Mouse (Mus musculus) stomach, embryonic 16.5 days (tissue): ENCODE results near the gene Mical2. TPM values are rescaled to one million over a fixed set of nuclear protein-coding genes. Genes with fewer than 3 reads are reported as not detected.

Experiments used
- ATAC-seq: fragments of 200-750 bp; cut with Nextera tagmentation; 2 replicates; pipeline ENCODE4 v1.8.0; 2017; ENCODE audit warnings: moderate number of reproducible peaks, moderate TSS enrichment; ENCODE audit not compliant: insufficient read depth, low FRiP score
- H3K27ac ChIP-seq: fragments of 300-500 bp; sonication (generic); 2 replicates; pipeline ENCODE4 v1.5.1; 2014; ENCODE audit warnings: low read length
- H3K27me3 ChIP-seq: fragments of 300-500 bp; sonication (generic); 2 replicates; pipeline ENCODE4 v1.6.1; 2014; ENCODE audit warnings: low read length, control low read depth, mixed read lengths; ENCODE audit not compliant: control insufficient read depth, insufficient read depth
- H3K36me3 ChIP-seq: fragments of 300-500 bp; sonication (generic); 2 replicates; pipeline ENCODE4 v1.6.1; 2014; ENCODE audit warnings: low read length; ENCODE audit not compliant: control insufficient read depth, insufficient read depth
- H3K4me1 ChIP-seq: fragments of 300-500 bp; sonication (generic); 2 replicates; pipeline ENCODE4 v1.6.1; 2014; ENCODE audit warnings: low read length, control low read depth, mixed read lengths; ENCODE audit not compliant: control insufficient read depth, insufficient read depth
- H3K4me2 ChIP-seq: fragments of 300-500 bp; sonication (generic); 2 replicates; pipeline ENCODE4 v1.6.1; 2014; ENCODE audit warnings: low read depth, low read length, mixed read lengths
- H3K4me3 ChIP-seq: fragments of 300-500 bp; sonication (generic); replicated peaks from 2 replicates; pipeline ENCODE4 v1.5.1; 2014; ENCODE audit warnings: mild to moderate bottlenecking, low read length
- H3K9ac ChIP-seq: fragments of 300-500 bp; sonication (generic); 2 replicates; pipeline ENCODE4 v1.6.1; 2014; ENCODE audit warnings: low read length
- H3K9me3 ChIP-seq: fragments of 300-500 bp; sonication (generic); replicated peaks from 2 replicates; pipeline ENCODE4 v1.6.1; 2016; ENCODE audit warnings: low read length, control low read depth; ENCODE audit not compliant: control insufficient read depth
- WGBS: fragments of 180-500 bp; shearing (Covaris S2); extraction: QIAGEN DNeasy Blood & Tissue Kit; methylation state at CpG from one replicate; pipeline ENCODE4 v1.1.7; 2014; 5-methylcytosine and 5-hydroxymethylcytosine counted together
- polyA plus RNA-seq: library from polyadenylated mRNA; unstranded; fragments of >200 nt; fragmentation: Nextera tagmentation; extraction: Ambion mirVana; gene quantifications from 2 replicates; pipeline ENCODE4 v1.2.1, GENCODE M21; 2015

Gene Mical2
- 13.2 and 15.5 TPM in 2 replicates for polyA plus RNA-seq

DNA sequence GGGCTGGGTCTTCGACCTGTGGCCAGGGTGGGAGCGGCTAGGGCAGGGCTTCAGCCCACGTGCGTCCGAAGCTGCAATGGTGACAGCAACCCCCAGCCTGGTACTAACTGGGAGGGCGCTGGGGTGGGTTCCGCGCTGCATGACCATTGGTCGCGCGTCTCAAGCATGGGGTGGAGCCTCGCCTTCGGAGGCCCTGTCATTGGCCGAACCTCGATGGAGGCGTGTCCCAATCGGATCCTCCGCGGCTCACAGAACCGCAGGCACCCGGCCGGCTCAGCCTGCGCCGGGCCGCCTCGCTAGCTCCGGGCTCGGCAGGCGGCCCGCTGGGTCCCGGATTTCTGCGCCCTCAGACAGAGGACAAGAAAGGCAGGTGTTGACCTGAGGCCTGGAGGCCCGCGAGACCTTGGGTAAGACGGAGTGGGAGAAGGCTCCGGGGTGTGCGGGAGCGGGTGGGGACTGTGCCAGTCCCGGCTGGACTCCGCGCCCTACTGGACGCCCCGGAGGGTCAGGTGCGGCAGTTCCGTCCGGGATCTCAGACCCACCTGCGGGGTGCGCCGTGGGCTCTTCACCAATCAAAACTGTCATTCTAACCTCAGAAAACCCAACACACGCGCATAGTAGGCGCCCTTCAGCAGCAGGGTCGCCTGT lies at the start of gene Mical2:
Mical2 (plus strand) TSS at position 242 of the 648 bp plus-strand sequence.
- peak within 1 kb of the TSS; percentile 44 for H3K27ac ChIP-seq
- under 1% methylated on average over 53 of the region's 53 CpGs for WGBS

DNA sequence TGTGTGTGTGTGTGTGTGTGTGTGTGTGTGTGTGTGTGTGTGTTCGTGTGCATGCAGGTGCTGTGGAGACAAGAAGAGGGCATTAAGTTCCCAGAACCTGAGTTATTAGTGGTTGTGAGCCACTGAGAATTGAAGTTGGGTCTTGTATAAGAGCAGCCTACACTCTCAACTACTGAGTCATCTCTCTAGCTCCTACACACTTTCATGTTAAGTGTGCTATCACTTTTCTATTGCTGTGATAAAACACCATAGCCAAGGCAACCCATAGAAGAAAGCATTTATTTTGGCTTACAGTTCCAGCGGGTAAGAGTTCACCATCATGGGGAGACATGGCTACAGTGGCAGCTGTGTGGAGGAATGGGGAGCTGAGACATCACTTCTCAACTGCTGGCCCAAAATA lies 49.0 kb upstream of the Mical2 start:
- Histone ChIP-seq H3K9ac (no peak overlapping the region), H3K9me3 (0 out of 2 replicates have a peak, but pooled peaks cover 3% of the 10 kb centered on the region), H3K4me3 (no peak overlapping the region), H3K4me2 (no peak overlapping the region), H3K36me3 (no peaks in the 10 kb centered on the region), H3K27ac (no peak overlapping the region), H3K27me3 (no peaks in the 10 kb centered on the region), H3K4me1 (peaks cover 8% of the 10 kb centered on the region; the same call in 1 of the 2 replicates)
- 90% methylated on average over 2 of the region's 2 CpGs for WGBS
- no peak for ATAC-seq

More for the DNA sequence above, at the start of gene Mical2:
- ATAC-seq, result peak; percentile 96
- Histone ChIP-seq H3K9ac (peak within 1 kb of the TSS; percentile 79), H3K4me3 (peak within 1 kb of the TSS; percentile 72), H3K4me2 (peak within 1 kb of the TSS; percentile 69), H3K4me1 (peaks cover 13% of the 10 kb centered on the region; the same call in 1 of the 2 replicates), H3K9me3 (no peaks in the 10 kb centered on the region), H3K36me3 (no peaks in the 10 kb centered on the region), H3K27me3 (0 out of 2 replicates have a peak, but pooled peaks cover 5% of the 10 kb centered on the region)

DNA sequence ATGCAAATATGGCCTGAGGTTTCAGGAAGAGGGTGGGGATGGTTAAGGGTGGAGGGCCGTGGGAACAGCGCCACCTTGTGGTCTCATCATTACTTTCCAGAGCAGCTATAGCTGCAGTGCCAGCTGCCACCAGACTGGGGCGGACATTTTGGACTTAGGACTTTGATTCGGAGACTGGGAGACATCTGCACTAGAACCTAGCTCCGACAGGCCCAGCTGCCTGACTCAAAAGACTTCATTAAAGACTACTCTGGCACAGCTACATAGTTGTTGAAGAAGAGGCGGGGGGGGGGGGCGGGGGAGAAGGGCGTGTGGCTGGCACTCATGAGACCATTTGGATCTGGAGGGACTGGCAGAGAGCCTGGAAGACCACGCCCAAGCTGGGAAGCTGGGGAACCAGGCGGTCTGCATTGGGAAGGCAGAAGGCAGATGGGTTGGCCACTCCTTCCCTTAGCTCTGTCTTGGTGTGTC lies 45.4 kb upstream of the Mical2 start:
- Histone ChIP-seq H3K4me1 (peaks cover 8% of the 10 kb centered on the region; the same call in 1 of the 2 replicates), H3K4me3 (0 out of 2 replicates have a peak overlapping the region, but pooled peaks have one; percentile 5), H3K4me2 (peak overlapping the region; percentile 40; the same call in 1 of the 2 replicates), H3K27ac (0 out of 2 replicates have a peak overlapping the region, but pooled peaks have one; percentile 44), H3K9me3 (0 out of 2 replicates have a peak, but pooled peaks cover 3% of the 10 kb centered on the region), H3K36me3 (no peaks in the 10 kb centered on the region), H3K9ac (no peak overlapping the region), H3K27me3 (no peaks in the 10 kb centered on the region)
- ATAC-seq, result peak; percentile 76; the same call in 1 of the 2 replicates
- 12% methylated on average over 7 of the region's 10 CpGs for WGBS

DNA sequence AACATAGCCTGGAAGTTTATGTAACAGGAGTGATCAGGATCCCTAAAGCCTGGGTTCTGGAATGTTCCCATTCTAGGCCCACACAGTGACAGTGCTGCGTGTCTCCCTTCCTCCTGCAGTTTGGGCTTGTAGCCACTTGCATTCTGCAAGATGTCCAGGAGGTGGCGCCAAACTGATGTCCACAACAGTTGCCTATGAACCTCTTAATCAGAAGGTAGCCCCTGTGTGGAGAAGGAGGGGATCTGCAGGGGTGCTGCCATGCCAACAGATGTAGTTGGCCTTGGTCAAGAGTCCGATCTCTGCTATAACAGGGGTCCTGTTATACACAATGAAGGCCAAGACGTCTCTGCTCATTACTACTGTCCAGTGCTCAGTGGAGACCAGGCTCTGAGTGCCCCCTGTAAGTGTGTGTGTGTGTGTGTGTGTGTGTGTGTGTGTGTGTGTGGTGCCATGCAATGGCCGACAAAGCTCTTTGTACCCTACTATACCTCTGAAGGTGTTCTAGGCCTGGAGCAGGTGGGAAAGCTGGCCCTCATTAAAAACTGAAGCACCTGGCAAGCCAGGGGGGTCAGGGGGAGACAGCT lies 42.3 kb upstream of the Mical2 start:
- no peak for ATAC-seq

DNA sequence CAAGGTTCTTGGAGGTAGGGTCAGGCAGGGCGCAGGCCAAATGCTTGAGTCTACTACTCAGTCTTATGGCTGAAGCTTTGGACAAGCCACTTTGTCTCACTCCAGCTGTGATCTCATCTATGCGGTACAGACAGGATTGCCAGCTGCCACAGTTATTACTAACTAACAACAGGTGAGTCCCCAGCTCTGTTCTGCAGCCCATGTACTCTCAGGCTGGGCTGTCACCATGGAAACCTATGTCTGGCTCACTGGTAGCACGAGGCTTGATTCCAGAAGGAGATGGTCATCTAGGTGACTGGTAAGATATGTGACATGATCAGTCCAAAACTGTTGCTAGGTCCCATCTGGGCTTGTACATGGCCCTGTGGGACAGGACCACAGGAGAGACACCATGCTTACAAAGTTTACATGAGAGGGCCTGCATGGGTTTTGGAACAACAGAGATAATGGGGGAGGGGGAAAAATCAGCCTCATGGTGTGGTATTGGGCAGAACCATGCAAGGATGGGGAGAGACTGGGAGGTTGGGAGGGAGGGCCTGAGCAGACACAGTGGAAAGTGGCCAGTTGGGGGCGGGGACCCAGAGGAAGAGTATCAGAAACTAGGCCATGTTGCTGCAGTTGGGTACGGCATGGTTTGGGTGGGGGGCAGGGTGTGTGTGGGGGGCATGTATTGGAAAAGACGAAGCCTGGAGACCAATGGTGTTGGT lies 41.0 kb upstream of the Mical2 start:
- Histone ChIP-seq H3K4me3 (no peak overlapping the region), H3K9ac (no peak overlapping the region), H3K27ac (no peak overlapping the region), H3K36me3 (no peaks in the 10 kb centered on the region), H3K4me1 (peaks cover 27% of the 10 kb centered on the region), H3K4me2 (no peak overlapping the region), H3K27me3 (no peaks in the 10 kb centered on the region), H3K9me3 (no peaks in the 10 kb centered on the region)
- no peak for ATAC-seq
- WGBS, result 76% methylated on average over 6 of the region's 6 CpGs

More for the DNA sequence above, 42.3 kb upstream of the Mical2 start:
- whole genome bisulfite sequencing, result 31% methylated on average over 5 of the region's 5 CpGs
- Histone ChIP-seq H3K9me3 (no peaks in the 10 kb centered on the region), H3K27ac (no peak overlapping the region), H3K4me1 (peaks cover 20% of the 10 kb centered on the region), H3K4me3 (no peak overlapping the region), H3K4me2 (no peak overlapping the region), H3K9ac (peak overlapping the region; percentile 42; the same call in 1 of the 2 replicates), H3K27me3 (no peaks in the 10 kb centered on the region), H3K36me3 (no peaks in the 10 kb centered on the region)

DNA sequence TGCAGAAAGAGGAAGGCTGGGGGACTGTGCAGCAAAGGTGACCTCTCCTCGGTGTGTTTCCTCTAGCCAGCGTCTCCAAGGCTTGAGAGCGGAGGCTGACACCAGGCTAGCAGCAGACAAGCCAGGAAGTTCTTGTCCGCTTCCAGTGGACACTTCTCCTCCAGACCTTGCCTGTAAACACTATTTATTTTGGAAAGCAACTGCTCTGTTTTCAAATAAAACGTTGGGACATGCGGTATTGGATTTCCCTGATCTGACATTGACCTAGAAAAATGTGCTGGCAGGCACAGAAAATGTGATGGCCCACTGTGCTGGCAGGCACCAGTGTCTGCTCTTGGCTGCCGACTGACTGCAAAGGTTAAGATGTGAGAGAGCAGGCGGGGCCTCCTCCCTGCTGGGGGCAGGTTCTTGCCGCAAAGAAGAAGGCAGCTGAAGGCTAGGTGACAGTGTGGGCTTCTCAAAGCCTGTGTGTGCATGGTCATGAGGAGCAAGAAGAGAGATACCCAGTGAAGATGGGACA lies 40.4 kb upstream of the Mical2 start:
- H3K27me3 ChIP-seq, result no peaks in the 10 kb centered on the region
- no peaks in the 10 kb centered on the region for H3K9me3 ChIP-seq
- no peaks in the 10 kb centered on the region for H3K36me3 ChIP-seq
- H3K4me3 ChIP-seq, result no peak overlapping the region
- H3K4me2 ChIP-seq, result no peak overlapping the region
- ATAC-seq, result no peak
- H3K27ac ChIP-seq, result no peak overlapping the region
- 58% methylated on average over 9 of the region's 9 CpGs for WGBS
- H3K9ac ChIP-seq, result no peak overlapping the region
- H3K4me1 ChIP-seq, result peaks cover 24% of the 10 kb centered on the region

DNA sequence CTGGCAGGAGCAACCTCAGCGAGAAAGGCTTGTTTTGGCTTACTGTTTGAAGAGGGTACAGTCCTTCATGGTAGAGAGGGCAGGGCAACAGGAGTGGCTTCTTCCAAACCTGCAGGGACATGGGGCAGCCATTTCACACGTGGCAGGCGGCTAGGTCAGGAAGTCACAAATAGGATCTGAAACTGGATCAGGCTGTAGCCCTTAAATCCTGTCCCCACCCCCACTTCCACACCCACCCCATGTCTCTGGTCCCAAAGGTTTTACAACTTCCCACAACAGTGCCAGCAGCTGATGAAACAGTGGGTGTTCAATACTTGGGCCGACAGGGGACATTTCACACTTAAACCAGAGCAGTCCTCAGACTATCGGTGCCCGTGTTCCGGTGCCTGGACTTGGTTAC lies 38.8 kb upstream of the Mical2 start:
- Histone ChIP-seq H3K9ac (no peak overlapping the region), H3K4me2 (no peak overlapping the region), H3K9me3 (no peaks in the 10 kb centered on the region), H3K36me3 (no peaks in the 10 kb centered on the region), H3K4me1 (peaks cover 19% of the 10 kb centered on the region), H3K27me3 (no peaks in the 10 kb centered on the region), H3K27ac (no peak overlapping the region), H3K4me3 (no peak overlapping the region)
- no peak for ATAC-seq
- 89% methylated on average over 7 of the region's 7 CpGs for WGBS

DNA sequence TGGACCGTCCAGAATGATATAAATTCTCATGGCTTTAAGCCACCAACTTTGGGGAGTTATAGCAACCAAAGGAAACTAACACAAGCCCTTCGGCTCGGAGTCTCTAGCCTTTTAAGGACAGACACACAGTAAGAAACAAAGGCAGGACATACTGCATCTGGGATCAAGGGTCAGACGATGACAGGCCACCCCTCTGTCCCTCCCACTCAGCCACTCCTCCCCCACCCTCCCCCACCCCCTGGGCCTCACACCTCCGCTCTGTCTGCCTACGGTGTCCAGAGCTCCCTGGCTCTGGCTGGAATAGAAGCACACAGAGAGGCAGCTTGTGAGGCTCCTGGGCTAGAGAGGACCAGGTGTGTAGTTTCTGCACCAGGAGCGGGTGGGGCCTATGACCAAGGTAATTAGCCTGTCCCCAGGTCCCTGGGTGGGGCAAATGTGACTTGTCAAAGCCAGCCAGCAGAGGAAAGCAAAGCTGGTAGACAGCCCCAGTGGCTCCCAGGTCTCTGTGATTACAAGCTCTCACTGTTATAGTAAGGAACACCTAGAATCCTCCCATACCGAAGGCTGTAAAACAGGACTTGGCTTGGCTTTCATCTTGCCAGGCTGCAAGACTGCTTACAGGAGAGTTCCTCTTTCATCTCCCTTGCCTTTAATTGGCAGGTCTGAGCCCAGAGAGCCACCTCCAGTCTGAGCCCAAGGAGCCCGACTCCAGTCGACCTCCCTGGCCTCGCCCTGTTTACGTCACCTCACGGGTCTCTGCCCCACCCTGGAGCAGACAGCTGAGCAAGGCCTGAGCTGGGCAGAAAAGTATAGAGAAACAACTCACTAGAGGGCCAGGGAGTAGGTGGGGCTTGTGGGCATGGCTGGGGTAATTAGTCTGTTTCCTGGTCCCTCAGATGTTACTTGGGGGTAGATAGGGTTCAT lies 37.9 kb upstream of the Mical2 start:
- Histone ChIP-seq H3K4me3 (no peak overlapping the region), H3K4me1 (peaks cover 19% of the 10 kb centered on the region), H3K27me3 (no peaks in the 10 kb centered on the region), H3K4me2 (no peak overlapping the region; the same call in 1 of the 2 replicates), H3K9ac (no peak overlapping the region), H3K36me3 (no peaks in the 10 kb centered on the region), H3K27ac (peak overlapping the region; percentile 59), H3K9me3 (no peaks in the 10 kb centered on the region)
- ATAC-seq, result peak; percentile 71
- WGBS, result 39% methylated on average over 13 of the region's 13 CpGs
